ENCODE assay signal across 21 mouse cellular contexts in the genomic region with DNA sequence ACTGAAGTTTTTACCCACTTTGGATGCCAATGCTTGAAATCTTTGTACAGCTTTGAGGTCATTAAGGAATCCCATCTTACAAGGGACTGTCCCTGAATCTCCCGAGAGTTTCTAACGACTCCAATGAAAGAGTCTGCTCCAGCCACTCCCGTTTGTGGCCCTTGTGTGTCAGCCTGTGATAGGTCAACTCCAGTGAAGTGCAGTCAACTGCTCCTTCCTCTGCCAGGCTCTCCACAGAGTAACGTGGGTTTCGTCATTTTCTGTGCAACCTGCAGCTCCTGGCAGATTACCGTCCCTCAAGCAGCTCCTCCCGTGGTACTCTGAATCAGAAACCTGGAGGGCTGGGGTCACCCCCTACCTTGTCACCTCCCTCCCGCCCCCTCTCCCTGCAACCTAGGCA. TPM values are rescaled to one million over a fixed set of nuclear protein-coding genes. Genes with fewer than 3 reads are reported as not detected.
DNase-seq lines count a peak whose midpoint lies in the region; ATAC-seq and TF ChIP-seq lines count a peak whose summit lies in the region.
"Had no signal": no experiment of that assay in that cellular context is flagged by ENCODE, and none has a peak within 500 bp of the region (broad histone marks: within the 10 kb centered on the region; RNA-seq: fewer than 3 reads in every experiment).

No protein-coding gene starts in this region.

- no peak overlapping the region for H3K4me2 ChIP-seq in kidney, embryonic 16.5 days (replicated peaks; ENCODE audit: low read depth, low read length)
- no peak overlapping the region for H3K4me2 ChIP-seq in lung, postnatal 0 days (replicated peaks; ENCODE audit: low read depth, low read length)
- H3K4me2 ChIP-seq: embryonic facial prominence, embryonic 13.5 days; forebrain, embryonic 12.5 days; heart, embryonic 13.5 days; hindbrain, embryonic 12.5 days had no signal

- no peaks in the 10 kb centered on the region for H3K36me3 ChIP-seq in kidney, adult 2 months (ENCODE audit: control insufficient read depth, insufficient read depth, low read length)
- no peaks in the 10 kb centered on the region for H3K36me3 ChIP-seq in kidney, embryonic 16.5 days (ENCODE audit: insufficient read depth, low read length)
- no peaks in the 10 kb centered on the region for H3K36me3 ChIP-seq in lung, postnatal 0 days (ENCODE audit: insufficient read depth, low read length)
- H3K36me3 ChIP-seq: embryonic facial prominence, embryonic 13.5 days; forebrain, embryonic 12.5 days; heart, embryonic 13.5 days; hindbrain, embryonic 12.5 days had no signal

- H3K4me1 ChIP-seq in kidney, adult 2 months (ENCODE audit: control insufficient read depth, insufficient read depth, low read length) = peaks cover 6% of the 10 kb centered on the region; the same call in 1 of the 2 replicates
- no peaks in the 10 kb centered on the region for H3K4me1 ChIP-seq in kidney, embryonic 16.5 days (ENCODE audit: insufficient read depth, low read length)
- H3K4me1 ChIP-seq in lung, postnatal 0 days (ENCODE audit: insufficient read depth, low read depth, low read length) = no peaks in the 10 kb centered on the region
- H3K4me1 ChIP-seq: embryonic facial prominence, embryonic 13.5 days; forebrain, embryonic 12.5 days; heart, embryonic 13.5 days; hindbrain, embryonic 12.5 days had no signal

- no peak for ATAC-seq in kidney, embryonic 16.5 days (ENCODE audit: low FRiP score, low TSS enrichment)
- peak; percentile 43; the same call in 1 of the 2 replicates for ATAC-seq in granulocyte monocyte progenitor cell, adult 5-6 weeks (replicated peaks; ENCODE audit: poor library complexity, severe bottlenecking)
- ATAC-seq in lung, postnatal 0 days = peak; percentile 96
- ATAC-seq in megakaryocyte progenitor cell, adult 5-6 weeks (replicated peaks; ENCODE audit: poor library complexity) = peak; percentile 44
- ATAC-seq: forebrain, embryonic 16.5 days had no signal

- H3K27me3 ChIP-seq in kidney, adult 2 months (replicated peaks; ENCODE audit: control insufficient read depth, insufficient read depth, low read length) = no peaks in the 10 kb centered on the region
- no peaks in the 10 kb centered on the region for H3K27me3 ChIP-seq in kidney, embryonic 16.5 days (ENCODE audit: insufficient read depth, low read length)
- no peaks in the 10 kb centered on the region for H3K27me3 ChIP-seq in lung, postnatal 0 days (replicated peaks; ENCODE audit: insufficient read depth, low read length)
- H3K27me3 ChIP-seq: embryonic facial prominence, embryonic 13.5 days; hindbrain, embryonic 12.5 days had no signal

- 39% methylated on average over 8 of the region's 8 CpGs for WGBS in kidney, adult 2 months
- WGBS in kidney, embryonic 16.5 days = 41% methylated on average over 8 of the region's 8 CpGs
- WGBS in lung, postnatal 0 days = 37% methylated on average over 8 of the region's 8 CpGs

- TF ChIP-seq CTCF in kidney, adult 2 months (conservative IDR thresholded peaks at IDR 0.05; ENCODE audit: insufficient read depth, insufficient read length, low read depth, low read length) = no peak
- no peak for TF ChIP-seq CTCF in lung, postnatal 0 days (IDR thresholded peaks at IDR 0.05)

- DNase-seq in kidney, adult 2 months = peak; percentile 35
- DNase-seq in lung, postnatal 0 days (ENCODE audit: low spot score) = peak; percentile 88
- DNase-seq in layer of hippocampus, adult 9-11 months = no peak
- DNase-seq in adrenal gland, adult 18-20 months (ENCODE audit: low spot score in 2 of 2) = no peak
- DNase-seq: adrenal gland, postnatal 14 days; cerebellum, adult 18-20 months; cerebellum, adult 9-11 months; cerebellum, postnatal 36 days; gastrocnemius, postnatal 10 days; heart, postnatal 4 days had no signal

- no peak overlapping the region for H3K4me3 ChIP-seq in kidney, adult 2 months (ENCODE audit: insufficient read depth, low read depth, low read length)
- H3K4me3 ChIP-seq in kidney, embryonic 16.5 days (ENCODE audit: low read length) = no peak overlapping the region
- no peak overlapping the region for H3K4me3 ChIP-seq in lung, postnatal 0 days (ENCODE audit: low read depth, low read length)
- H3K4me3 ChIP-seq: embryonic facial prominence, embryonic 13.5 days; forebrain, embryonic 12.5 days; heart, embryonic 13.5 days; hindbrain, embryonic 12.5 days had no signal

- TF ChIP-seq EP300 in lung, postnatal 0 days (IDR thresholded peaks at IDR 0.05) = no peak

- H3K9ac ChIP-seq in kidney, embryonic 16.5 days (replicated peaks; ENCODE audit: low read length) = no peak overlapping the region
- H3K9ac ChIP-seq in lung, postnatal 0 days (replicated peaks; ENCODE audit: low read depth) = no peak overlapping the region
- H3K9ac ChIP-seq: embryonic facial prominence, embryonic 13.5 days; forebrain, embryonic 12.5 days; heart, embryonic 13.5 days; hindbrain, embryonic 12.5 days had no signal

- H3K9me3 ChIP-seq in kidney, embryonic 16.5 days (ENCODE audit: low read length) = no peaks in the 10 kb centered on the region
- no peaks in the 10 kb centered on the region for H3K9me3 ChIP-seq in lung, postnatal 0 days (ENCODE audit: low read length)
- H3K9me3 ChIP-seq: embryonic facial prominence, embryonic 13.5 days; forebrain, embryonic 12.5 days; heart, embryonic 13.5 days; hindbrain, embryonic 12.5 days had no signal

- TF ChIP-seq POLR2A in kidney, adult 2 months (IDR thresholded peaks at IDR 0.05; ENCODE audit: low read depth, low read length) = no peak

- no peak overlapping the region for H3K27ac ChIP-seq in kidney, adult 2 months (ENCODE audit: insufficient read depth, low read depth, low read length)
- no peak overlapping the region for H3K27ac ChIP-seq in kidney, embryonic 16.5 days (ENCODE audit: low read length)
- H3K27ac ChIP-seq in lung, postnatal 0 days (ENCODE audit: low read length) = peak overlapping the region; percentile 64
- H3K27ac ChIP-seq: embryonic facial prominence, embryonic 13.5 days; forebrain, embryonic 12.5 days; heart, embryonic 13.5 days; hindbrain, embryonic 12.5 days had no signal

RNA-seq across cellular contexts. Expression of gene Napsa, which starts 8.9 kb away (rescaled TPM):
- 4,402 and 6,941 TPM in 2 replicates for polyA plus RNA-seq in kidney, adult 2 months (2012; rRNA removed)
- polyA plus RNA-seq in kidney, embryonic 16.5 days (2015; fragmentation: Nextera tagmentation; extraction: Ambion mirVana) = 70.0 and 83.8 TPM in 2 replicates
- total RNA-seq in granulocyte monocyte progenitor cell, adult 5-6 weeks (2014; fragmentation: Nextera tagmentation) = 258 and 328 TPM in 2 replicates
- 107 and 112 TPM in 2 replicates for total RNA-seq in granulocyte monocyte progenitor cell, adult 5-6 weeks (2017)
- polyA plus RNA-seq in lung, postnatal 0 days (2015; fragmentation: Nextera tagmentation; extraction: Ambion mirVana) = 824 and 832 TPM in 2 replicates
- total RNA-seq in megakaryocyte progenitor cell, adult 5-6 weeks (2015) = 219 and 232 TPM in 2 replicates
- 91.2 and 121 TPM in 2 replicates for total RNA-seq in megakaryocyte progenitor cell, adult 5-6 weeks (2017)
- total RNA-seq in adrenal gland, adult 18-20 months (2021) = 1 to 10 TPM; 1.3 to 1.6 TPM
- total RNA-seq: MEL had no signal
- polyA plus RNA-seq: C2C12 had no signal

RNA-seq across cellular contexts. Expression of gene Nr1h2, which starts 9.5 kb away (rescaled TPM):
- polyA plus RNA-seq in kidney, adult 2 months (2012; rRNA removed) = 136 and 159 TPM in 2 replicates
- polyA plus RNA-seq in kidney, embryonic 16.5 days (2015; fragmentation: Nextera tagmentation; extraction: Ambion mirVana) = 93.1 and 94.3 TPM in 2 replicates
- total RNA-seq in granulocyte monocyte progenitor cell, adult 5-6 weeks (2014; fragmentation: Nextera tagmentation) = 56.8 and 63.3 TPM in 2 replicates
- total RNA-seq in granulocyte monocyte progenitor cell, adult 5-6 weeks (2017) = 21.5 and 34.6 TPM in 2 replicates
- polyA plus RNA-seq in lung, postnatal 0 days (2015; fragmentation: Nextera tagmentation; extraction: Ambion mirVana) = 74.8 and 84.3 TPM in 2 replicates
- 39.4 and 43.7 TPM in 2 replicates for total RNA-seq in megakaryocyte progenitor cell, adult 5-6 weeks (2015)
- total RNA-seq in megakaryocyte progenitor cell, adult 5-6 weeks (2017) = 42.6 and 45.7 TPM in 2 replicates
- total RNA-seq in adrenal gland, adult 18-20 months (2021) = 100 to 1,000 TPM; 108 to 128 TPM

RNA-seq across cellular contexts. Expression of gene Pold1, which starts 14.6 kb away (rescaled TPM):
- 12.7 and 14.2 TPM in 2 replicates for polyA plus RNA-seq in kidney, adult 2 months (2012; rRNA removed)
- polyA plus RNA-seq in kidney, embryonic 16.5 days (2015; fragmentation: Nextera tagmentation; extraction: Ambion mirVana) = 105 and 107 TPM in 2 replicates
- 102 and 131 TPM in 2 replicates for total RNA-seq in granulocyte monocyte progenitor cell, adult 5-6 weeks (2014; fragmentation: Nextera tagmentation)
- total RNA-seq in granulocyte monocyte progenitor cell, adult 5-6 weeks (2017) = 63.4 and 70.2 TPM in 2 replicates
- 13.5 and 17.5 TPM in 2 replicates for polyA plus RNA-seq in lung, postnatal 0 days (2015; fragmentation: Nextera tagmentation; extraction: Ambion mirVana)
- 51.4 and 70.3 TPM in 2 replicates for total RNA-seq in megakaryocyte progenitor cell, adult 5-6 weeks (2015)
- total RNA-seq in megakaryocyte progenitor cell, adult 5-6 weeks (2017) = 64.4 and 77.2 TPM in 2 replicates
- 1 to 10 TPM; 8.3 to 9.4 TPM for total RNA-seq in adrenal gland, adult 18-20 months (2021)

RNA-seq across cellular contexts. Expression of gene Kcnc3, which starts 27.2 kb away (rescaled TPM):
- 19.1 and 20.6 TPM in 2 replicates for polyA plus RNA-seq in kidney, adult 2 months (2012; rRNA removed)
- polyA plus RNA-seq in kidney, embryonic 16.5 days (2015; fragmentation: Nextera tagmentation; extraction: Ambion mirVana) = 0.11 and 0.14 TPM in 2 replicates
- total RNA-seq in granulocyte monocyte progenitor cell, adult 5-6 weeks (2014; fragmentation: Nextera tagmentation) = 0.36 and 0.92 TPM in 2 replicates
- total RNA-seq in granulocyte monocyte progenitor cell, adult 5-6 weeks (2017) = 0.05 TPM in 1 of 2 replicates, not detected in the other
- polyA plus RNA-seq in lung, postnatal 0 days (2015; fragmentation: Nextera tagmentation; extraction: Ambion mirVana) = 3.8 TPM in 2 replicates
- 0.25 and 0.66 TPM in 2 replicates for total RNA-seq in megakaryocyte progenitor cell, adult 5-6 weeks (2015)
- total RNA-seq in megakaryocyte progenitor cell, adult 5-6 weeks (2017) = 0.04 TPM in 1 of 2 replicates, not detected in the other
- total RNA-seq in adrenal gland, adult 18-20 months (2021) = 1 to 10 TPM; 4.0 to 5.6 TPM
- total RNA-seq: MEL had no signal
- polyA plus RNA-seq: heart, postnatal 0 days had no signal

RNA-seq across cellular contexts. Expression of gene Spib, which starts 31.4 kb away (rescaled TPM):
- 0.88 and 8.3 TPM in 2 replicates for polyA plus RNA-seq in kidney, adult 2 months (2012; rRNA removed)
- polyA plus RNA-seq in kidney, embryonic 16.5 days (2015; fragmentation: Nextera tagmentation; extraction: Ambion mirVana) = 0.10 and 0.11 TPM in 2 replicates
- total RNA-seq in granulocyte monocyte progenitor cell, adult 5-6 weeks (2014; fragmentation: Nextera tagmentation) = 0.38 TPM in 1 of 2 replicates, not detected in the other
- not detected in 2 replicates for total RNA-seq in granulocyte monocyte progenitor cell, adult 5-6 weeks (2017)
- polyA plus RNA-seq in lung, postnatal 0 days (2015; fragmentation: Nextera tagmentation; extraction: Ambion mirVana) = 0.72 and 1.2 TPM in 2 replicates
- total RNA-seq in megakaryocyte progenitor cell, adult 5-6 weeks (2015) = 0.20 TPM in 1 of 2 replicates, not detected in the other
- total RNA-seq in megakaryocyte progenitor cell, adult 5-6 weeks (2017) = 0.04 TPM in 1 of 2 replicates, not detected in the other
- under 1 TPM; 0.19 to 0.43 TPM for total RNA-seq in adrenal gland, adult 18-20 months (2021)
- polyA plus RNA-seq: forebrain, embryonic 12.5 days; forebrain, embryonic 16.5 days had no signal

Comparison
In these comparisons a context has a peak if more than half of its experiments do, and no peak if none do; other contexts are left out.
1. DNase-seq: peak in kidney, adult 2 months (single experiment) and lung, postnatal 0 days (single experiment); none in layer of hippocampus, adult 9-11 months (single experiment) and adrenal gland, adult 18-20 months (0 of 2).
2. RNA of gene Napsa, which starts 8.9 kb away (total RNA-seq): 107 to 328 TPM in granulocyte monocyte progenitor cell, adult 5-6 weeks and 91.2 to 232 TPM in megakaryocyte progenitor cell, adult 5-6 weeks; 1.3 to 1.6 TPM in adrenal gland, adult 18-20 months; every median in the first group is over 10 times any median in the second.
3. RNA of gene Pold1, which starts 14.6 kb away (total RNA-seq): 63.4 to 131 TPM in granulocyte monocyte progenitor cell, adult 5-6 weeks and 51.4 to 77.2 TPM in megakaryocyte progenitor cell, adult 5-6 weeks; 8.3 to 9.4 TPM in adrenal gland, adult 18-20 months; every median in the first group is over 4 times any median in the second.